Mouse (Mus musculus) small intestine, adult 2 months (tissue): ENCODE measurements around the gene Gm47289. TPM values are rescaled to one million over a fixed set of nuclear protein-coding genes. Genes with fewer than 3 reads are reported as not detected.

ENCODE experiments used
- H3K27ac ChIP-seq: fragments of 200-500 bp; 2 replicates; pipeline ENCODE4 v1.5.1; 2012; ENCODE audit warnings: low read depth, low read length, control low read depth, inconsistent platforms; ENCODE audit not compliant: insufficient read depth
- H3K27me3 ChIP-seq: fragments of 200-500 bp; 2 replicates; pipeline ENCODE4 v1.6.1; 2012; ENCODE audit warnings: mild to moderate bottlenecking, moderate library complexity, low read length, inconsistent platforms; ENCODE audit not compliant: control insufficient read depth, insufficient read depth
- H3K36me3 ChIP-seq: fragments of 200-500 bp; 2 replicates; pipeline ENCODE4 v1.6.1; 2012; ENCODE audit warnings: mild to moderate bottlenecking, low read length, control low read depth, inconsistent platforms; ENCODE audit not compliant: control insufficient read depth, insufficient read depth
- H3K4me1 ChIP-seq: fragments of 200-500 bp; 2 replicates; pipeline ENCODE4 v1.6.1; 2012; ENCODE audit warnings: low read length, inconsistent platforms, mixed read lengths; ENCODE audit not compliant: control insufficient read depth, insufficient read depth, insufficient read length
- H3K4me3 ChIP-seq: fragments of 200-500 bp; 2 replicates; pipeline ENCODE4 v1.5.1; 2012; ENCODE audit warnings: low read depth, mild to moderate bottlenecking, control low read depth, inconsistent platforms, low read length, moderate library complexity
- CTCF ChIP-seq: fragments of 200-500 bp; IDR thresholded peaks from 2 replicates; pipeline ENCODE4 v1.5.1; 2012; ENCODE audit warnings: low read depth, mild to moderate bottlenecking, control low read depth, inconsistent platforms, low read length, moderate library complexity, mixed read lengths; ENCODE audit not compliant: insufficient replicate concordance, insufficient read length; ENCODE audit errors: extremely low read depth
- POLR2A ChIP-seq: fragments of 200-500 bp; IDR thresholded peaks from 2 replicates; pipeline ENCODE4 v1.6.1; 2012; ENCODE audit warnings: low read depth, mild to moderate bottlenecking, control low read depth, inconsistent platforms, low read length, moderate library complexity
- whole genome bisulfite sequencing: fragments of 180-500 bp; shearing (Covaris S2); methylation state at CpG from one replicate; pipeline ENCODE4 v1.1.7; 2018; 5-methylcytosine and 5-hydroxymethylcytosine counted together
- polyA plus RNA-seq: library from polyadenylated mRNA; depleted of rRNA; stranded (reverse); fragments of >200 nt; gene quantifications from 2 replicates; pipeline ENCODE4 v1.2.3, GENCODE M21; 2012; rRNA removed

Gm47289 gene
- polyA plus RNA-seq: not detected in 2 replicates

DNA sequence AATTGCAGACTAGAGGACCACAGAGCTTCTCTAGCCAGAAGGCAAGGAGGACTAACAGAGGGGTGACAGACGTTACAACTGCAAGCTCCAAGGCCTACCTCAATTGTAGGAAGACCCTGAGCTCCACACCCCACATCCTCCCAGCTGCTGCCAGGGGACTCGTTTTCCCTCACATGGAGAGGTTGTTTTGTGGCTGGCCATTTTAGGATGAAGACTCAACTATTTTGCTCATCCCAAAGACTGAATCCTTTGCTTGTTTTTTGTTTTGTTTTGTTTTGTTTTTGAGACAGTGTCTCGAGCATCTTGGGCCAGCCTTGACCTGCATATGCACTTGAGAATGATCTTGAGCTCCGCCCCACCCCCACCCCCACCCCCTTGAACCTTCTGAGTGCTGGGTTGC, at the start of gene Gm47289:
Gene Gm47289 (plus strand): TSS at position 301 of the 400 bp plus-strand sequence.
- no peaks in the 10 kb centered on the region; the same call in none of the 2 replicates for H3K4me1 ChIP-seq
- no peaks in the 10 kb centered on the region for H3K27me3 ChIP-seq
- no peaks in the 10 kb centered on the region for H3K36me3 ChIP-seq
- no peak within 1 kb of the TSS for H3K27ac ChIP-seq
- TF ChIP-seq CTCF: no peak
- TF ChIP-seq POLR2A: no peak
- WGBS: 68% methylated on average over 4 of the region's 4 CpGs
- H3K4me3 ChIP-seq: no peak within 1 kb of the TSS

DNA sequence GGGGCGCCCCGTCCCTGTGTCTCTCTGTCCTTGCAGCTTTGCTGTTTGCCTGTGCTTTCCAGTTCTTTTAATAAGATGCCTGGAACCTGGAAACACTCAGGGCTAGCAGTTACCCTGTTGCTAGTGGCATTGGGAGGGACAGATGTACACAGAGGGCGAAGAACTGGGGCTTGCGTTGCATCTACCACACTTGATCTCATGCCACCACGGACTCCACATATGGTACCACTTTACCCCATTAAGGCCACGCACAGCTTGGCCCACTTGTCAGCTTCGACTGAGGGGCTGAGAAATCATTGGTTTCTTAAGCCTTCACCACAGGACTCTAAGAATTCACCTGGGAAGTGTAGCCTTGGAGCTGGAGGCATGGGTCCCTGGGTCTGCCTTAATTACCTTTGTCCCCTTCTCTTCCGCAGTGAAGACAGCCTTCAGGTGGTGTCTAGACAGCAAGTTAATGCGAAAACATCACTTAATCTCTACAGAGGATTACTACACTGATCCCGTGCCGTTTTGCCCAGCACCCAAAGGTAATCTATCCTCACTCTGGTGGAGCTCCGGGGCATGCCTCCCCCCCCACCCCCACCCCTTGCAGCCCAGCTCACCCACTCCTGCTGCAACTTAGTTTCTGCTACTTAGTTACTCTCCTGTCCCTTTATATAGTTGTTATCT, 49.1 kb upstream of the Gm47289 start:
- Histone ChIP-seq H3K36me3 (no peaks in the 10 kb centered on the region), H3K27ac (no peak overlapping the region), H3K4me1 (no peaks in the 10 kb centered on the region), H3K4me3 (no peak overlapping the region), H3K27me3 (no peaks in the 10 kb centered on the region)
- WGBS: 67% methylated on average over 12 of the region's 12 CpGs
- TF ChIP-seq POLR2A: no peak
- TF ChIP-seq CTCF: no peak

DNA sequence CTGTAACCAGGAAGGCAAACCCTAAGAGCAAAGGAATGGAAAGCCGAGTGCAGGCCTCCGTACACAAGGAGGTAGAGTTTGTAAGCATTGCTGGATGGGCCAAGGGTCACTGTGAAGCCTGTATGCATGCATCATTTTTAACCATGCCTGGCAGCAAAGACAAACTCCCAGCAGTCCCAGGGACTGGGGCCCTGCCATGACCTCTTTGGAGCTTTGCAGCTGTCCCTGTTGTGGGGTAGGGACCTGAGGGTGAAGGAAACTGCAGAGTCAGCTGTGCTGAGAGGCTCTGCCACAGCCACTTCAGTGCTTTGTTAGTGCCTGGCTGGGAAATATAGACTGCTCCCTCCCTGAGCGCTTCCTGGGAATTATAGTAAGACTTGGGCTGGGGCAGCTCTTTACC, 48.3 kb upstream of the Gm47289 start:
- no peaks in the 10 kb centered on the region for H3K36me3 ChIP-seq
- WGBS: 56% methylated on average over 3 of the region's 3 CpGs
- TF ChIP-seq POLR2A (no peak), CTCF (no peak)
- no peaks in the 10 kb centered on the region for H3K27me3 ChIP-seq
- H3K27ac ChIP-seq: no peak overlapping the region
- no peak overlapping the region for H3K4me3 ChIP-seq
- no peaks in the 10 kb centered on the region for H3K4me1 ChIP-seq

DNA sequence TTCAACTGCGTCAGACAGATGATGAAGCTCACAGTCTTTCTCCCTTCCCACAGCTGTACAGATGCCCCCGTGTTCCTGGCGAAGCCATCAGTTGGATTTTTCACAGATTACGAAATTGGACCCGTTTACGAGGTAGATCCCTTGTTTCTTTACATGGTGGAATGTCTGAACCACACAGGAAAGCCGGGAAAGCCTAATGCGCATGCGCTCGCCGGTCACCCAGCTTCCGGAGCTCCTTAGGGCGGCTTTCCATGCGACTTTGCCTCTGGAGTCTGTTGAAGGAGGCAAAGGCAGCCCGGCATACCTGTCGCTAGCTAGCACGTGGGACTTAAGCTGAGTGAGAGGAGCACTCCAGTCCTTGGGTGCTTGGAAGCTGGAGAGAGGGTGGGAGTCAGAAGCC, 44.0 kb upstream of the Gm47289 start:
- Histone ChIP-seq H3K27ac (no peak overlapping the region), H3K36me3 (no peaks in the 10 kb centered on the region), H3K4me3 (no peak overlapping the region), H3K4me1 (no peaks in the 10 kb centered on the region), H3K27me3 (no peaks in the 10 kb centered on the region)
- TF ChIP-seq POLR2A (no peak), CTCF (no peak)
- WGBS: 82% methylated on average over 17 of the region's 17 CpGs

DNA sequence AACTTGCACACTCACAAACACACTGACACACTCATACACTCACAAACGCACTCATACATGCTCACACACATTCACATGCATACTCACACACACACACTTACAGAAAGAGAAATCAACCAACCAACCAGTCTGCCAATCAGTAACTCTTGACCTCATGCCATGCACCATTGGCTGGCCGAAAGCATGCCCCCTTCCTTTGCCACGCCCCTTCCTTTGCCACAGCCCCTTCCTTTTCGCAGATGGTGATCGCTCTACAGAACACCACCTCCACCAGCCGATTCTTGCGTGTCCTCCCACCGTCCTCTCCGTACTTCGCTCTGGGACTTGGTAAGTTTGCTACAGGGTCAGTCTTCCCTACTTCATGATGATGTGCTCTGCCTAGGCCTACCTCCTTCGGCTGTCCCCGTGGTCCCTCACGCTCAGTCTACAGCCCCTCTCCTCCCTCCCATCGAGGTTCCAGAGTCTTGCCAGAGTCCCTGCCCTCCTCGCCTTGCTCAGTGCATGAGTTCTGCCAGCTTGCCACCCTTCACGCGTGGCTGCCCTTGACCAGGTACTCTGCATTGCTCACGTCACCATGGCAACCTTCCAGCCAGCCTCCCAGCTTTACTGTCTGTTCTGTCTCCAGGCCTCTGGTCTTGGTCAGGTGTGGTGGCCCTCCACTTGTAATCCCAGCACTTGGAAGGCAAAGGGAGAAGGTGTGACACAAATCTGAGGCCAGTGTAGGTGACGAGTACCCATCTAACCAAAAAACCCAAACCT, 39.4 kb upstream of the Gm47289 start:
- Histone ChIP-seq H3K4me1 (no peaks in the 10 kb centered on the region), H3K4me3 (no peak overlapping the region), H3K27ac (no peak overlapping the region), H3K27me3 (no peaks in the 10 kb centered on the region), H3K36me3 (no peaks in the 10 kb centered on the region)
- WGBS: 86% methylated on average over 19 of the region's 19 CpGs
- no peak for TF ChIP-seq CTCF
- TF ChIP-seq POLR2A: no peak

DNA sequence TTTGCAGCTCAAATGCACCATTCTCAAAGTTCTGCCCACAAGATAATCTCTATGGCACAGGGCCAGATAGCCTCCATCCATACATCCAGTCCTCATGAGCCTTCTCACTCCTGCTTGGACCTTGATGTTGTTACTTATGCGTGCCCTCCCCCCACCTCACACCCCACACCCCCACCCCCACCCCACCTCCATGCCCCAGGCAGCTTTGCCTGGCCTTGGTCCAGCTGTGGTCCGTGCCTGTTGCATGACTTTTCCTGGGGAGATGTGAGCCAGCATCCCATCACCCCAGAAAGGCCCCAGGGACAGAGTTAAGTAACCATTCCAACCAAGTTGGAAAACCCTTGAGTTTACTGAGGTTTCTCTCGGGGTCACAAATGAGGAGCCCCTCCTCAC, 38.8 kb upstream of the Gm47289 start:
- TF ChIP-seq CTCF: no peak
- TF ChIP-seq POLR2A: no peak
- Histone ChIP-seq H3K4me1 (no peaks in the 10 kb centered on the region), H3K27me3 (no peaks in the 10 kb centered on the region), H3K4me3 (no peak overlapping the region), H3K27ac (no peak overlapping the region), H3K36me3 (no peaks in the 10 kb centered on the region)
- 54% methylated on average over 3 of the region's 3 CpGs for WGBS

DNA sequence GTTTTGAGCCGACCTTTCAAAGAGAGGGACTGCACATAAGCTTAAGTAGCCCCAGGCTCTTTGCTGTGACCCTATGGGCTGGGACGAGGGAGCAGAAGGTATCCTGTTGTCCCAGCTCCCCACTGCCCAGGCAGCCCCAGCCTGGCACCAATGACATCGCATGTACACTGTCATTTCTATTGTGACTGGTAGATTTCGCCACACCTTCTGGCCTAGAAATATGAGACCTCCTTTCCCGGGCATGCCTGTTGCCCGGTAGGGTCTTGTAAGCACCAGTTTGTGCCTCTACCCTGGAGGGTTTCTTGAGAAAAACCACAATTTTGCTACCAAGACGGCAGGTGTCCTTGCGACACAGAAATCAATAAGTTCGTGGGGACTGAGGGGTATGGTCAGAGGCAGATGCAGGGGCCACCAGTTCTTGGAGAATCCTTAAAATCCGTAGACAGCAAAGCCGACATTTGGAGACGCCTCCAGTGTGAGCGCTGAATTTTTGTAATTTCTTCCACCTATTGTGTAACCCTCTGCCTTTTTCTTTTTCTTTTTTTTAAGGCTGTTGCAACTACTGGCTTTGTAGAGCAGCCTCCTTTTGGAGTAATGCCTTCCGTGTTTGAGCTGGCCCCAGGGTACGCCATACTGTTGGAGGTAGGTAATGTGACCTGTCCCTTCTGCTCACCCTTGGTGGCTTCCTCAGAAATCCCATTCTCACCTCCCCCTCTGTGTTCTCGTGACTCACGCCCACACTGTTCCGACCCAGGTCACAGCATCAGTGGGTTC, 36.2 kb upstream of the Gm47289 start:
- Histone ChIP-seq H3K27me3 (no peaks in the 10 kb centered on the region), H3K36me3 (no peaks in the 10 kb centered on the region), H3K27ac (no peak overlapping the region), H3K4me1 (no peaks in the 10 kb centered on the region), H3K4me3 (no peak overlapping the region)
- TF ChIP-seq CTCF (no peak), POLR2A (no peak)
- 80% methylated on average over 18 of the region's 18 CpGs for WGBS
